Mouse (Mus musculus): ENCODE results near the gene Lhx5. TPM values are rescaled to one million over a fixed set of nuclear protein-coding genes. Genes with fewer than 3 reads are reported as not detected.

The Lhx5 gene
- not detected for total RNA-seq (2021)

DNA sequence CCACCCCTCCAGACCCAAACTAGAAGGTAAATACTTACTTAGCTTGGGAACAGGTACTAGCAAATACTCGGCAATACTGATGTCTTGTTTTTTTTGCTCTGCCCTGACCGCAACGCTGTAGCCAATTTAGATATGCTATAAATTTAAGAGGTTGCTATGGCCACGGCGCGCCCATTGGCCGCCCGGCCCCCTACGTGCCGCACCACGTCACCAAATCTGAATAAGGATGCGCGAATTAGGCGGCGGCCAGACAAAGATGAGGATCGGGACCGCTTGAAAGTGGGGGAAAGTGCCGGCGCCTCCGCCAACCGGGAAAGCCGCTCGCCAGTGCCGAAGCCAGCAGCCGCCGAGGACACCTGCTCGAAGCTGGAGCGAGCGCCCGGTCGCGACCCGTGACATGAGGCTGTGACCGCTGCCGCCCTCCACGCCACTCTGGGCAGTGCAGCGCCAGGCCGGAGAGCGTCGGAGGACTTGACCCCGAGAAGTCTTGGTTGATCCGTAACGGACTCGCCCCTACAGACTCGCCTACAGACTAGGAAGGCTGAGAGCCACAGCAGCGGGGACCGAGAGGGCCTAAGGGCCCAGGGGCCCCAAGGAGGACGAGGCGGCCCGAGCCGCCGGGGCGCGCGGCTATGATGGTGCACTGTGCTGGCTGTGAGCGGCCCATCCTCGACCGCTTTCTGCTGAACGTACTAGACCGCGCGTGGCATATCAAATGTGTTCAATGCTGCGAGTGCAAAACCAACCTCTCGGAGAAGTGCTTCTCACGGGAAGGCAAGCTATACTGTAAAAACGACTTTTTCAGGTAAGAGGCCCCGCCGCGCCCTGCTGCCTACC lies at the start of gene Lhx5:
Gene Lhx5, plus strand, starts transcription at position 51 of the 837 bp plus-strand sequence.
- no peak for DNase-seq
- intact Hi-C loops (cut with DNase I): no loop called here

GRCm38 (mm10) chr5:120386361-120386760 lies 45.1 kb upstream of the Lhx5 start:
- no peak for DNase-seq
- intact Hi-C loops (cut with DNase I): no loop called here

DNA sequence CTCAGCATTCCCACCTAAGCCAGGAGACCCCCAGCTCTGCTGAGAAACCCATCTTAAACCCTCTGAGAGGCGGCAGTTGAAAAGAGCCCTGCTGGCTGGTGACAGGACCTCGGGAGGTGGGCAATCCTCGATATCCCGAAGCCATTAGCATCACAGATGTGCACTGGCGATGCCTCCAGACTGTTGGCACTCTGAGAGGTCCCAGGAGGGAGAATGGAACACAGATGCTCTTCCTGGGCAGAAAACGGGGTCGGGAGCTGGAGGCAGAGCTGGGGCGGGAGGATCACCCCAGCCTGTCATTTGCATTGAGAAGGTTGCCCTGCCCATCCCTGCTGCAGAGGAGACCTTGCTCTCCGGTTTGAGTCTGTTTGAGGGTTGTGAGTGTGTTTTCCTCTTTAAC lies 42.7 kb upstream of the Lhx5 start:
- DNase-seq: no peak
- intact Hi-C loops (cut with DNase I): no loop called here

- DNase-seq: no peak
- intact Hi-C loops (cut with DNase I): no loop called here
These were observed 41.5 kb upstream of the Lhx5 start for GRCm38 (mm10) chr5:120389973-120390372.

DNA sequence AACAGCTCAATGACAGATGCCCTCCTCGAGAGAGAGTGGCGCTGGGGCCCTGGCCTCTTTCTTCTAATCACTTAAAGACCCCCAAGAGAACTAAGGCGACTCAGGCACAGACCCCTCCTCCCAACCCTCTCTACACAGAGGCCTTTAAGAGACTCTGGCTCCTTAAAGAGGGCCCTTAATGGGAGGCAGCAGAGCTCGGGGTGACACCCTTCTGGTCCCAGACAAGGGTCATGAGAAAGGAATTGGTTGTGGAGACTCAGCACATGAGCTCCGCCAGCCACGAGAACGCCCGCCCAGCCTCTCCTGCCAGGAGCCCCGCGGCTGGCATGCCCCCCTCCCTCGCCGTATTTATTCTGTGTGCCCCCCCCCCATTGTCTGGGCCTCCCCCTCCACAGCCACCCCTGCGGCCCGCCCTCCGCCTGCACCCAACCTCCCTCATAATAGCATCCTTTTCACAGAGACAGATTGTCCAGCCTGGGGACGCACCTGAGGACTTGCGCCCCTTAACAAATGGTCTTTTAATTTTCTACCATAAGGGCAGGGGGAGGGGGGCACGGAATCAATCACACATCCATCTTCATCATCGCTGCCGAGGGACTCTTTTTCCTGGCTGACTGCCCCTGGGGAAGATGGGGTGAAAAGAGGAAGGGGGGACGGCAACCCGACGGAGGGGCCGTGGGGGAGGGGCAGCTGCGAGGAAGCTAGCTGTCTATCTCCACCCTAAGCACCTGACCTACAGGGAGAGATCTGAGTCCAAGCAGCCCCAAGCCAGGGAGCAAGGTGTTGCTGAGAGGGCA lies 37.4 kb upstream of the Lhx5 start:
- intact Hi-C loops (cut with DNase I): no loop called here
- DNase-seq: no peak

- no peak for DNase-seq
- intact Hi-C loops (cut with DNase I): no loop called here
These were observed 33.5 kb upstream of the Lhx5 start for GRCm38 (mm10) chr5:120397988-120398387.

GRCm38 (mm10) chr5:120404831-120405591 lies 26.5 kb upstream of the Lhx5 start:
- no peak for DNase-seq
- intact Hi-C loops (cut with DNase I): no loop called here

- intact Hi-C loops (cut with DNase I): no loop called here
- no peak for DNase-seq
These were observed 22.6 kb upstream of the Lhx5 start for GRCm38 (mm10) chr5:120408933-120409332.

GRCm38 (mm10) chr5:120409385-120410378 lies 21.8 kb upstream of the Lhx5 start:
- DNase-seq: no peak
- intact Hi-C loops (cut with DNase I): no loop called here

DNA sequence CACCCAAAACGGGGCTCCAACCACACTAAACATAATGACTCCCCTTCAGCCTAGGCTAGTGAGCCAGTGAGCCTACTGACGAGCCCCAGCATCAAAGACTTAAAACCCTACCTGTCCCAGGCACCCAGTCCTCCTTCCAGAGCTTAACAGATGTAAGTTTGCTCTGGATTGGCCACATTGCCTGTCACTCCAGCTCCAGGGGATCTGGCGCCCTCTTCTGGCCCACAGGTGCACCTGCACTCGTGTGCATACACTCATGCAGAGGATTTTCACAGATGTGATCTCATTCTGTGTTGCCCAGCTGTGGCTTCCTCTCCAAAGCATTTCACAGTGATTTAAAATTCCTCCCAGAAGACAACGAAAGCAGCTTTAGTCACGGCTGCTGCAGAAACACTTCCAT lies 18.1 kb upstream of the Lhx5 start:
- intact Hi-C loops (cut with DNase I): no loop called here
- no peak for DNase-seq

DNA sequence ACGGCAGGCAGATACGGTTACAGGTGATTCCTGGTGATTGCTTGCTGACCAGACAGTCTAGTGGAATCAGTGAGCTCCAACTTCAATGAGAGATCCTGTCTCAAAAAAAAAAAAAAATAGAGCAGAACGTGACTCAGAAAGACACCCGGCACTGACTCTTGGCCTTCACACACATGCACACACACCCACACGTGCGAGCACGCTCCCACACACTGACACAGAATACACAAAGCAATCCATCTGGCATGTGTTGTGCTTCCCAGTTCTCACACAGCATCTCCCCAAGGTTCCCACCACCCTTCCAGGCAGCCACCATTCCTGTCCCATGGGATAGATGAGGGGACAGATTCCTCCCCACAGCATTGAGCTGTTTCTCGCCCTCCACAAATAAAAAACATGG lies 11.4 kb upstream of the Lhx5 start:
- intact Hi-C loops (cut with DNase I): no loop called here
- DNase-seq: no peak

DNA sequence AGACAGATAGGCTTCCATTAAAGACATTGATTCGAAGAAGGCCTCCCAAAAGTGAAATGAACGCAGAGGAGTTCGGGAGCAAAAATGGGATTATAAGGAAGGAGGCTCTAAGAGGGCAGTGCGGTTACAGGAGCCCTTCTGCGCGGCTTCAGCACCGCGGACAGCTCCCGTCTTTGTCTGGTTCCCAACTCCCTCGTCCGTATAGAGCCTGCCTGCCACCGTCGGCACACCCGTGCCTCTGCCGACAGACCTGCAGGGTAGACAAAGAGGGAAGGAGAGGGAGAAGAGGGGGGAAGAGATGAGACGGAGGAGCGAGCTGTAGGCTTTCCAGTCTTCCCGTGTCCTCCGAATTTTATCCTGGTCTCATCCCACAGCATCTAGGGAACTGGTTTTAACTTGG lies 7.5 kb upstream of the Lhx5 start:
- DNase-seq: peak; percentile 85 to 88
- intact Hi-C loops (cut with DNase I): no loop called here

DNA sequence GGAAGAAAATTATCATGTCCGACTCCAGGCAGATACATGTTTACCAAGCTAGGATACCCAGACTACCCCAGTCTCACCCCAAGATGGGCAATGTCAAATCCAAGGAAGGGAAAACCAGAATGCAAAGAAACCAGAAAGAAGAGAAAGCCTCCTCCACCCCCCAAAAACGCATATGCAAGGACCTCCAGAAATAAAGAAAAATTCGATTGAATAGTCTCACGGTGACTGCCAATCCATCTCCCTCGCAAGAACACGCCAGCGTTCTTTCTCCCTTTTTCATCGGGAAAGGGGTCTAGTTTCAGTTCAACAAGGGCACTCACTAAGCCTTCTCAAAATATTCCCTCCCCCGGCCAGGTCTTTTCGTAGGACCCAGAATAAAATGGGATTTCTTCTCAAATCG lies 6.8 kb upstream of the Lhx5 start:
- intact Hi-C loops (cut with DNase I): no loop called here
- DNase-seq: no peak

GRCm38 (mm10) chr5:120425711-120426110 lies 5.8 kb upstream of the Lhx5 start:
- intact Hi-C loops (cut with DNase I): no loop called here
- DNase-seq: no peak

- intact Hi-C loops (cut with DNase I): no loop called here
These were observed 4.9 kb upstream of the Lhx5 start for GRCm38 (mm10) chr5:120426572-120426971.

GRCm38 (mm10) chr5:120427451-120427938 lies 4.0 kb upstream of the Lhx5 start:
- DNase-seq: no peak
- intact Hi-C loops (cut with DNase I): no loop called here

More at GRCm38 (mm10) chr5:120426572-120426971, 4.9 kb upstream of the Lhx5 start:
- DNase-seq: no peak

- no peak for DNase-seq
- intact Hi-C loops (cut with DNase I): no loop called here
These were observed 3.2 kb upstream of the Lhx5 start for GRCm38 (mm10) chr5:120428189-120428838.

GRCm38 (mm10) chr5:120428990-120429389 lies 2.5 kb upstream of the Lhx5 start:
- DNase-seq: no peak
- intact Hi-C loops (cut with DNase I): no loop called here

- no peak for DNase-seq
- intact Hi-C loops (cut with DNase I): no loop called here
These were observed 1.8 kb upstream of the Lhx5 start for GRCm38 (mm10) chr5:120429692-120430091.
